Mouse (Mus musculus) lung, embryonic 16.5 days (tissue): ENCODE measurements around the gene Birc3. TPM values are rescaled to one million over a fixed set of nuclear protein-coding genes. Genes with fewer than 3 reads are reported as not detected.
A peak's percentile ranks its signal among the peaks of the same experiment; 100 is the strongest.
"Not testable (repeated sequence)": the region's sequence is repeated elsewhere in the genome, so short reads cannot be mapped to it uniquely, and the experiment has no call there.

ENCODE experiments used
- ATAC-seq: fragments of 200-750 bp; cut with Nextera tagmentation; 2 replicates; pipeline ENCODE4 v1.8.0; 2017; ENCODE audit warnings: low read depth, mild to moderate bottlenecking, moderate library complexity
- H3K27ac ChIP-seq: fragments of 300-500 bp; sonication (generic); 2 replicates; pipeline ENCODE4 v1.5.1; 2014; ENCODE audit warnings: mild to moderate bottlenecking, control low read depth, low read length
- H3K27me3 ChIP-seq: fragments of 300-500 bp; sonication (generic); 2 replicates; pipeline ENCODE4 v1.6.1; 2014; ENCODE audit warnings: low read depth, low read length, mixed read lengths; ENCODE audit not compliant: control insufficient read depth, insufficient read depth
- H3K36me3 ChIP-seq: fragments of 300-500 bp; sonication (generic); 2 replicates; pipeline ENCODE4 v1.6.1; 2014; ENCODE audit warnings: low read length; ENCODE audit not compliant: control insufficient read depth, insufficient read depth
- H3K4me1 ChIP-seq: fragments of 300-500 bp; sonication (generic); replicated peaks from 2 replicates; pipeline ENCODE4 v1.6.1; 2014; ENCODE audit warnings: low read length, mixed read lengths; ENCODE audit not compliant: control insufficient read depth, insufficient read depth
- H3K4me2 ChIP-seq: fragments of 300-500 bp; sonication (generic); 2 replicates; pipeline ENCODE4 v1.6.1; 2014; ENCODE audit warnings: low read depth, low read length, control low read depth
- H3K4me3 ChIP-seq: fragments of 300-500 bp; sonication (generic); 2 replicates; pipeline ENCODE4 v1.5.1; 2014; ENCODE audit warnings: mild to moderate bottlenecking, low read length, control low read depth
- H3K9ac ChIP-seq: fragments of 300-500 bp; sonication (generic); 2 replicates; pipeline ENCODE4 v1.6.1; 2014; ENCODE audit warnings: low read length, control low read depth
- H3K9me3 ChIP-seq: fragments of 300-500 bp; sonication (generic); 2 replicates; pipeline ENCODE4 v1.6.1; 2016; ENCODE audit warnings: low read length; ENCODE audit not compliant: control insufficient read depth
- WGBS: fragments of 180-500 bp; shearing (Covaris S2); extraction: QIAGEN DNeasy Blood & Tissue Kit; methylation state at CpG from one replicate; pipeline ENCODE4 v1.1.7; 2014; 5-methylcytosine and 5-hydroxymethylcytosine counted together
- polyA plus RNA-seq: library from polyadenylated mRNA; unstranded; fragments of >200 nt; fragmentation: Nextera tagmentation; extraction: Ambion mirVana; gene quantifications from 2 replicates; pipeline ENCODE4 v1.2.1, GENCODE M21; 2015

The Birc3 gene
- polyA plus RNA-seq, 1 experiment from 2014 or later = 10.5 TPM

DNA sequence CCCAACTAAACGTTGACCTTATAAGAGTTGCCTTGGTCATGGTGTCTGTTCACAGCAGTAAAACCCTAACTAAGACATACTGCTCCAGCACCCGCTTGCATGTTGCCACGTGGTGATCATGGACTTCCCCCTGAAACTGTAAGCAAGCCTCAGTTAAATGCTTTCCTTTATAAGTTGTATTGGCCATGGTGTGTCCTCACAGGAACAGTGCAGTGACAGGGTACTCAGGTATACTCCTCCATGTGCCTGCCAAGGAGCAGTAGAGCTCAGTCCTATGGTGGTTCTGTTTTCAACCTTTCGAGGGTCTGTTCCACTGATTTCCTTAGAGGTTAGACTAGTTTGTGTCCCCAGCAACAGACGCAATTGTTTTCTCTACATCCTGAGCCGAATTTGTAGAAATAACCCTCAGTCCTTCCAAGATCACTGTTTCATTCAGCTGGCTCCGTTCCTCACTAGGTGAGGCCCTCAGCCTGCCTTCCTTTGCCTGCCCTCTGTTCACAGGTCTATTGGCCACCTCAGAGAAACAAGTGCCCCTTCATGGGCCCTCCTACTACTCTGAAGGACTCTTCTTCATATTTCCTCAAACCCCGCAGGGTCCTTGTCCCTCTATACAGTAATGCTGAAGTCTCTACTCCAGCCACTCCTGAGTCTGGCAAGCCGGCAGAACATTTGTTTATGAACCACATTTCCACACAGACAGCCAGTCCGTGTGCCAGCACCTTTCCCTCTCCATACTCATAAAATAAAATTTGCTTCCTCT is 2.2 kb downstream of the Birc3 start:
- Histone ChIP-seq H3K4me3 (no peak overlapping the region), H3K27me3 (no peaks in the 10 kb centered on the region), H3K4me2 (0 out of 2 replicates have a peak overlapping the region, but pooled peaks have one; percentile 4), H3K27ac (peak overlapping the region; percentile 68), H3K9ac (no peak overlapping the region), H3K9me3 (no peaks in the 10 kb centered on the region), H3K4me1 (peaks cover 5% of the 10 kb centered on the region), H3K36me3 (peaks cover 5% of the 10 kb centered on the region; the same call in 1 of the 2 replicates)
- 56% methylated on average over 10 of the region's 10 CpGs for WGBS
- peak; percentile 88 for ATAC-seq

DNA sequence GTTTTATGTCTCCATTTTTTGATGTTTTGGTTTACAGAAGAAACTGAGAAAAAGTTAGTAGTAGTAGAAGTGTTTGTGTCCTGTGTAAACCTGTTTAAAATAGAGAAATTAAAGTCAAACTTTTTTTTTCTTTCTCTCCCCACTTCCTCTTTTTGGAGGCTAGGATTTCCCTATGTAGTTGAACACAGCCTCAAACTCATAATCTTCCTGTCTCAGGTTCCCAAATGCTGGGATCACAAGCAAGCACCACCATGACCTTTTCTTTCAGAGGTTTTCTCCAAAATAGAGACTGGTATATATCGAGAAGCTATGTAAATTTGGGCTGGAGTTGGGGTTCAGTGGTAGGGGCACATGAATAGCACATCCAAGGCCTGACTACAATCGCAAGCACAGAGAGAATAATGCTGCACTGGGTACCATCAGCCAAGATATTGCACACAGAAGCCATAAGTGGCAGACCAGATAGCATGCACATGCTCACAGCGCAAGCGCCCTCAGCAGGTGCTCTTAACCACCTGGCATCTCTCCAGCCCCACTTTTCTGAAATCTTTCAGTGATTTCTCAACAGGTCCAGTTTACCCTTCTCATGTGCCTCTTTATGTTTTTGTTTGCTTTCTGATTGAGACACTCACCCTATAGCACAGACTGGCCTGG is 4.0 kb downstream of the Birc3 start:
- no peak for ATAC-seq
- Histone ChIP-seq H3K36me3 (peaks cover 5% of the 10 kb centered on the region; the same call in 1 of the 2 replicates), H3K4me1 (peaks cover 5% of the 10 kb centered on the region), H3K9ac (no peak overlapping the region), H3K27me3 (no peaks in the 10 kb centered on the region), H3K9me3 (no peaks in the 10 kb centered on the region), H3K27ac (no peak overlapping the region), H3K4me2 (no peak overlapping the region), H3K4me3 (no peak overlapping the region)
- WGBS = 64% methylated on average over 4 of the region's 4 CpGs

- 90% methylated on average over 3 of the region's 3 CpGs for WGBS
- Histone ChIP-seq H3K4me1 (peaks cover 5% of the 10 kb centered on the region), H3K9me3 (no peaks in the 10 kb centered on the region), H3K4me2 (no peak overlapping the region), H3K9ac (no peak overlapping the region), H3K27me3 (no peaks in the 10 kb centered on the region), H3K36me3 (peaks cover 5% of the 10 kb centered on the region; the same call in 1 of the 2 replicates), H3K27ac (no peak overlapping the region), H3K4me3 (no peak overlapping the region)
- no peak for ATAC-seq
Observed at GRCm38 (mm10) chr9:7867981-7868380, 5.0 kb downstream of the Birc3 start.

DNA sequence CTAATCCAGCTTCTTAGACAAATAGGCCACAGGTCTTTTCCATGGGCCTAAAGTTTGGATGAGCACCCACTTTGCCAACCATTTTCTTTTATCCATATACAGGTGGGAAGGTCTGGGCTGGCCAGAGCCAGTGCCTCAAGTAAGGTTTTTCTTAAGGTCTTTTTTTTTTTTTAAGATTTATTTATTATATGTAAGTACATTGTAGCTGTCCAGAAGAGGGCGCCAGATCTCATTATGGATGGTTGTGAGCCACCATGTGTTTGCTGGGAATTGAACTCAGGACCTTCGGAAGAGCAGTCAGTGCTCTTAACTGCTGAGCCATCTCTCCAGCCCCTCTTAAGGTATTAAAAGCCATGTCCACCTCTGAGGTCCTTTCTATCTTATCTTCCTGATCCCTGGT is 6.0 kb downstream of the Birc3 start:
- H3K9me3 ChIP-seq, H3K4me1 ChIP-seq, H3K27me3 ChIP-seq, ATAC-seq, H3K36me3 ChIP-seq, H3K9ac ChIP-seq, H3K4me2 ChIP-seq, H3K4me3 ChIP-seq, H3K27ac ChIP-seq: not testable (repeated sequence)
- WGBS = 82% methylated on average over 2 of the region's 2 CpGs

DNA sequence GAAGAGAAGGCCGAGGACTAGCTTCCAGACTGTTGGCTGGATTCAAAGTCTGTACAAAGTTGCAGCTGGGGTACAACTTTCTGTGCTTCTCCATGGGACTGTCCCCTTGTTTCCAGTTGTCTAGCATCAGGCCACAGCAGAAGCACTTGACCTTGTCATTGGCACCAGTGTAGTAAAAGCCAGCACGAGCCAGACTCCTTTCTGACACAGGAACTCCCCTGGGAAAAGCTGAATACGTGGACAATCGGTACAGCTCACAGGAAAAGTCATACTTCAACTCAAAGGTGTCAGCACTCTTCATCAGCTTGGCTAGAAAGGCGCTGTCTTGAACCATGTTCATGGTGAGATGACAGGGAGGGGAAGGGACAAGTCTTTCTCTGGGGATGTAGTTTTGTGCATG is 12.0 kb downstream of the Birc3 start:
- 74% methylated on average over 5 of the region's 5 CpGs for WGBS
- Histone ChIP-seq H3K4me2 (no peak overlapping the region), H3K27ac (no peak overlapping the region), H3K9me3 (no peaks in the 10 kb centered on the region), H3K9ac (no peak overlapping the region), H3K4me1 (no peaks in the 10 kb centered on the region), H3K27me3 (no peaks in the 10 kb centered on the region), H3K4me3 (no peak overlapping the region), H3K36me3 (0 out of 2 replicates have a peak, but pooled peaks cover 5% of the 10 kb centered on the region)
- ATAC-seq = no peak

GRCm38 (mm10) chr9:7855912-7856311 is 17.1 kb downstream of the Birc3 start:
- Histone ChIP-seq H3K27me3 (no peaks in the 10 kb centered on the region), H3K4me1 (no peaks in the 10 kb centered on the region), H3K27ac (no peak overlapping the region), H3K9me3 (no peaks in the 10 kb centered on the region), H3K9ac (no peak overlapping the region), H3K36me3 (0 out of 2 replicates have a peak, but pooled peaks cover 5% of the 10 kb centered on the region), H3K4me3 (no peak overlapping the region), H3K4me2 (no peak overlapping the region)
- 62% methylated on average over 3 of the region's 3 CpGs for whole genome bisulfite sequencing
- ATAC-seq = no peak

- WGBS = 35% methylated on average over 1 of the region's 1 CpGs
- H3K4me3 ChIP-seq = no peak overlapping the region
- no peaks in the 10 kb centered on the region for H3K27me3 ChIP-seq
- no peak overlapping the region for H3K9ac ChIP-seq
- 0 out of 2 replicates have a peak, but pooled peaks cover 3% of the 10 kb centered on the region for H3K36me3 ChIP-seq
- peak; percentile 71 for ATAC-seq
- H3K4me2 ChIP-seq = no peak overlapping the region
- no peaks in the 10 kb centered on the region for H3K4me1 ChIP-seq
- no peaks in the 10 kb centered on the region for H3K9me3 ChIP-seq
- H3K27ac ChIP-seq = no peak overlapping the region
Observed at GRCm38 (mm10) chr9:7855374-7855773, 17.6 kb downstream of the Birc3 start.

- H3K4me2 ChIP-seq, H3K27ac ChIP-seq, H3K4me1 ChIP-seq, H3K27me3 ChIP-seq, H3K4me3 ChIP-seq, H3K36me3 ChIP-seq, H3K9ac ChIP-seq, H3K9me3 ChIP-seq, ATAC-seq: not testable (repeated sequence)
- WGBS = 72% methylated on average over 14 of the region's 14 CpGs
Observed at GRCm38 (mm10) chr9:7854196-7854595, 18.8 kb downstream of the Birc3 start.

DNA sequence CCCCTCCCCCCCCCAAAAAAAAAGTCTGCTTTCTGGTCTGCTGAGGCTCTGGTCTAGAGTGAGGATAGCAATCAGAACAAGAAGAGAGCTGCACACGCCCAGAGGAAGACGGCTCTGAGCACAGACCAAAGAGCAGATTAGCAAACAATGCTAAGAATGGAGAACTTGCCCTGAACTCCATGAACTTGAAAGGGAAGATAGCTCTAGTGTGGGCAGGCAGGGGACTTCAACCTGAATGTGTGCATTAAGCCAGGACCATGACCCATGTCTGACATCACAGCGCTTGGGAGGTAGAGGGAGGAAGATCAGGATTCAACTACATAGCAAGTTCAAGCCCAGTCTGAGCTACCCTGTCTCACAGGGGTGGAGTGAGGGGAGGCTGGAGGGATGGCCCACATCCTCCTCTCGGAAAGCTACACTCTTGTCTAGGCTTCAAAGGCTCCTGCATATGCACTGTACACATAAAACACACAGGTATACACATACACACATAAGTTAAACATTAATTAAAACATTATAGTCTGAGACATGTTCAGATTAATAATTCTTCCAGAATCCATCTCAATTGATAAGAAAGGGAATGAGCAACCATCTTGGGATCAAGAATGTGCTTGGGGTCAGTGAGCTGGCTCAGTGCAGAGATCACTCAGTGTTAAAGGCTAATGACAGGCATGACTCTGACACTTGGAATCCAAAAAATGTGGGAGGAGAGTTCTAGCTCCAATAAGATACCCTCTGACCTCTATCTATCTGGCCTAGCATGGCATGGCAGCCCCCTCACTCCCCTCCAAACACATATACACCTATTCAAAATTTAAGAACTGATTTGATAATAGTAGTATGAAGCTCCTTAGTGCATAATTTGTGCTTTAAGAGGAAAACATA is 20.4 kb downstream of the Birc3 start:
- Histone ChIP-seq H3K27me3 (no peaks in the 10 kb centered on the region), H3K9me3 (no peaks in the 10 kb centered on the region), H3K4me3 (no peak overlapping the region), H3K36me3 (no peaks in the 10 kb centered on the region), H3K27ac (no peak overlapping the region), H3K4me2 (no peak overlapping the region), H3K4me1 (no peaks in the 10 kb centered on the region), H3K9ac (no peak overlapping the region)
- ATAC-seq = no peak
- 63% methylated on average over 4 of the region's 4 CpGs for WGBS
